11 mouse cellular contexts compared by ENCODE assay signal in the genomic region with DNA sequence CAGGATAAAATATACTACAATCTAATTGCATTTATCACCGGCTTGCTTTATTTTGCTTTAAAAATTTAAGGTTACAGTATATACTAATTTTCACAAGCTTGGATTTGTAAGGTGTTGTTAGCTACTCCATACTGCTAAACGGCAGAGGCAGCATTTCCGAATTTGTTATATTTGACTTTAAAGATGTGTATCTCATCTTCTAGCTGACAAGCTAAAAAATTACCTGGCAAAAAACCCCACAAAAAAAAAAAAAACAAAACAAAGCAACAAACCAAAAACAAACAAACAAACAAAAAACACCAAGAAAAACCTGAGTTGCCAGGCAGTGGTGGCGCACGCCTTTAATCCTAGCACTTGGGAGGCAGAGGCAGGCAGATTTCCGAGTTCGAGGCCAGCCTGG. TPM values are rescaled to one million over a fixed set of nuclear protein-coding genes. Genes with fewer than 3 reads are reported as not detected.
DNase-seq lines count a peak whose midpoint lies in the region; ATAC-seq and TF ChIP-seq lines count a peak whose summit lies in the region.
"Had no signal": no experiment of that assay in that cellular context is flagged by ENCODE, and none has a peak within 500 bp of the region (broad histone marks: within the 10 kb centered on the region; RNA-seq: fewer than 3 reads in every experiment).

No protein-coding gene starts in this region.

- no peaks in the 10 kb centered on the region for H3K9me3 ChIP-seq in erythroblast, embryonic 14.5 days (ENCODE audit: control insufficient read depth, low read length)
- no peaks in the 10 kb centered on the region for H3K9me3 ChIP-seq in kidney, postnatal 0 days (replicated peaks; ENCODE audit: low read length)
- no peaks in the 10 kb centered on the region for H3K9me3 ChIP-seq in forebrain, embryonic 14.5 days (replicated peaks; ENCODE audit: control insufficient read depth, low read length)

- H3K27me3 ChIP-seq in erythroblast, embryonic 14.5 days (ENCODE audit: control insufficient read depth) = no peaks in the 10 kb centered on the region
- no peaks in the 10 kb centered on the region for H3K27me3 ChIP-seq in kidney, postnatal 0 days (ENCODE audit: insufficient read depth, low read length)
- no peaks in the 10 kb centered on the region for H3K27me3 ChIP-seq in forebrain, embryonic 14.5 days (replicated peaks; ENCODE audit: control insufficient read depth, insufficient read depth, low read length)

- H3K4me3 ChIP-seq in erythroblast, embryonic 14.5 days (replicated peaks) = peak overlapping the region; percentile 87
- H3K4me3 ChIP-seq in kidney, postnatal 0 days (replicated peaks; ENCODE audit: low read depth, low read length) = no peak overlapping the region
- peak overlapping the region; percentile 78; the same call in 1 of the 2 replicates for H3K4me3 ChIP-seq in forebrain, embryonic 14.5 days (ENCODE audit: low read depth, low read length)
- H3K4me3 ChIP-seq in macrophage (ENCODE audit: inconsistent target) = peak overlapping the region; percentile 64

- peaks cover 42% of the 10 kb centered on the region for H3K4me1 ChIP-seq in erythroblast, embryonic 14.5 days (ENCODE audit: control insufficient read depth)
- H3K4me1 ChIP-seq in kidney, postnatal 0 days (replicated peaks; ENCODE audit: insufficient read depth, low read length) = no peaks in the 10 kb centered on the region
- no peaks in the 10 kb centered on the region for H3K4me1 ChIP-seq in forebrain, embryonic 14.5 days (ENCODE audit: control insufficient read depth, insufficient read depth, low read length)

- peak overlapping the region; percentile 79; the same call in 1 of the 2 replicates for H3K4me2 ChIP-seq in kidney, postnatal 0 days (ENCODE audit: low read length)
- H3K4me2 ChIP-seq in forebrain, embryonic 14.5 days (ENCODE audit: low read length) = no peak overlapping the region

- peaks cover 81% of the 10 kb centered on the region for H3K36me3 ChIP-seq in erythroblast, embryonic 14.5 days (ENCODE audit: control insufficient read depth)
- peaks cover 35% of the 10 kb centered on the region for H3K36me3 ChIP-seq in kidney, postnatal 0 days (ENCODE audit: insufficient read depth, low read length)
- H3K36me3 ChIP-seq in forebrain, embryonic 14.5 days (ENCODE audit: control insufficient read depth, insufficient read depth, low read length) = peaks cover 68% of the 10 kb centered on the region
- peaks cover 53% of the 10 kb centered on the region for H3K36me3 ChIP-seq in macrophage (ENCODE audit: inconsistent target)

- 90% methylated on average over 7 of the region's 7 CpGs for WGBS in kidney, postnatal 0 days
- WGBS in forebrain, embryonic 14.5 days = 89% methylated on average over 7 of the region's 7 CpGs
- 76% methylated on average over 5 of the region's 7 CpGs for WGBS in macrophage (ENCODE audit: missing documents)

- H3K9ac ChIP-seq in kidney, postnatal 0 days (ENCODE audit: low read depth, low read length) = no peak overlapping the region
- no peak overlapping the region for H3K9ac ChIP-seq in forebrain, embryonic 14.5 days (ENCODE audit: low read length)

- no peak for ATAC-seq in erythroblast, adult 5-6 weeks (replicated peaks; ENCODE audit: low FRiP score, poor library complexity, severe bottlenecking)
- ATAC-seq in kidney, postnatal 0 days (replicated peaks; ENCODE audit: low FRiP score, low read depth) = no peak
- no peak for ATAC-seq in forebrain, embryonic 14.5 days

- peaks cover 37% of the 10 kb centered on the region for H3K79me2 ChIP-seq in macrophage (ENCODE audit: inconsistent target)

- intact Hi-C loops in left cerebral cortex, postnatal 14 days (cut with DNase I) = no loop called here

- no peak for DNase-seq in kidney, postnatal 0 days (ENCODE audit: low spot score)
- no peak for DNase-seq in kidney, adult 8-10 months
- DNase-seq in forebrain, embryonic 14.5 days (ENCODE audit: low spot score) = no peak
- DNase-seq in spleen, postnatal 14 days (ENCODE audit: low spot score in 2 of 2) = no peak
- no peak for DNase-seq in left cerebral cortex, postnatal 14 days (ENCODE audit: low spot score in 2 of 2)
- DNase-seq: cerebellum, postnatal 10 days; gastrocnemius, postnatal 14 days; layer of hippocampus, adult 9-11 months had no signal

- H3K27ac ChIP-seq in kidney, postnatal 0 days = no peak overlapping the region
- no peak overlapping the region for H3K27ac ChIP-seq in forebrain, embryonic 14.5 days (ENCODE audit: low read depth, low read length)
- H3K27ac ChIP-seq in macrophage = peak overlapping the region; percentile 71

- TF ChIP-seq CTCF in kidney, postnatal 0 days (IDR thresholded peaks at IDR 0.05; ENCODE audit: low read depth) = no peak

RNA-seq across cellular contexts. Expression of a gene that starts 1.2 kb away (rescaled TPM):
- polyA plus RNA-seq in erythroblast, embryonic 14.5 days (2012) = 0.12 and 0.24 TPM in 2 replicates
- total RNA-seq in erythroblast, adult 5-6 weeks (2015; ENCODE audit: low replicate concordance) = 8.2 and 9.6 TPM in 2 replicates
- total RNA-seq in erythroblast, adult 5-6 weeks (2017; ENCODE audit: low replicate concordance) = 9.9 and 22.7 TPM in 2 replicates
- polyA plus RNA-seq in kidney, postnatal 0 days (2015; fragmentation: Nextera tagmentation; extraction: Ambion mirVana) = 11.1 and 11.9 TPM in 2 replicates
- 9.1 and 10.1 TPM in 2 replicates for polyA plus RNA-seq in forebrain, embryonic 14.5 days (2014; fragmentation: Nextera tagmentation; extraction: Ambion mirVana)
- 10 to 100 TPM in 16 of 26 experiments, 1 to 10 TPM in 10; 1.9 to 90.8 (median 16.4) TPM for total RNA-seq in macrophage (2018; cell fraction: chromatin; rRNA removed)
- 1 to 10 TPM in 20 of 26 experiments, under 1 TPM in 6; 0.62 to 3.6 (median 1.8) TPM for total RNA-seq in macrophage (2018; cell fraction: cytosol; rRNA removed)
- total RNA-seq in macrophage (2018; cell fraction: nucleus; rRNA removed) = 10 to 100 TPM in 12 of 26 experiments, 1 to 10 TPM in 14; 1.7 to 24.1 (median 9.8) TPM
- polyA plus RNA-seq in macrophage (2018) = 1.2 to 4.5 TPM (median 1.9 TPM) in 3 replicates
- 1 to 10 TPM; 3.6 to 4.3 TPM for total RNA-seq in left cerebral cortex, postnatal 14 days (2021)

RNA-seq across cellular contexts. Expression of a gene that starts 10.9 kb away (rescaled TPM):
- 120 and 130 TPM in 2 replicates for polyA plus RNA-seq in erythroblast, embryonic 14.5 days (2012)
- 469 and 476 TPM in 2 replicates for total RNA-seq in erythroblast, adult 5-6 weeks (2015; ENCODE audit: low replicate concordance)
- 906 and 1,106 TPM in 2 replicates for total RNA-seq in erythroblast, adult 5-6 weeks (2017; ENCODE audit: low replicate concordance)
- 297 and 309 TPM in 2 replicates for polyA plus RNA-seq in kidney, postnatal 0 days (2015; fragmentation: Nextera tagmentation; extraction: Ambion mirVana)
- polyA plus RNA-seq in forebrain, embryonic 14.5 days (2014; fragmentation: Nextera tagmentation; extraction: Ambion mirVana) = 504 and 550 TPM in 2 replicates
- total RNA-seq in macrophage (2018; cell fraction: chromatin; rRNA removed) = 1,000 to 10,000 TPM; 1,977 to 3,563 (median 2,658) TPM
- 100 to 1,000 TPM; 341 to 915 (median 562) TPM for total RNA-seq in macrophage (2018; cell fraction: cytosol; rRNA removed)
- 1,000 to 10,000 TPM; 1,291 to 2,429 (median 1,755) TPM for total RNA-seq in macrophage (2018; cell fraction: nucleus; rRNA removed)
- 399 to 726 TPM (median 627 TPM) in 3 replicates for polyA plus RNA-seq in macrophage (2018)
- 100 to 1,000 TPM; 574 to 616 TPM for total RNA-seq in left cerebral cortex, postnatal 14 days (2021)

RNA-seq across cellular contexts. Expression of a gene that starts 10.9 kb away (rescaled TPM):
- 0.58 and 0.68 TPM in 2 replicates for polyA plus RNA-seq in erythroblast, embryonic 14.5 days (2012)
- 41.6 and 43.0 TPM in 2 replicates for total RNA-seq in erythroblast, adult 5-6 weeks (2015; ENCODE audit: low replicate concordance)
- total RNA-seq in erythroblast, adult 5-6 weeks (2017; ENCODE audit: low replicate concordance) = 31.8 and 52.7 TPM in 2 replicates
- 12.7 and 13.8 TPM in 2 replicates for polyA plus RNA-seq in kidney, postnatal 0 days (2015; fragmentation: Nextera tagmentation; extraction: Ambion mirVana)
- polyA plus RNA-seq in forebrain, embryonic 14.5 days (2014; fragmentation: Nextera tagmentation; extraction: Ambion mirVana) = 12.2 and 14.2 TPM in 2 replicates
- 100 to 1,000 TPM in 5 of 26 experiments, 10 to 100 TPM in 21; 11.3 to 128 (median 74.8) TPM for total RNA-seq in macrophage (2018; cell fraction: chromatin; rRNA removed)
- 10 to 100 TPM in 3 of 26 experiments, 1 to 10 TPM in 23; 1.9 to 11.0 (median 8.5) TPM for total RNA-seq in macrophage (2018; cell fraction: cytosol; rRNA removed)
- total RNA-seq in macrophage (2018; cell fraction: nucleus; rRNA removed) = 10 to 100 TPM; 10.9 to 88.9 (median 37.9) TPM
- polyA plus RNA-seq in macrophage (2018) = 6.7 to 17.1 TPM (median 14.3 TPM) in 3 replicates
- 10 to 100 TPM in 1 of 2 experiments, 1 to 10 TPM in 1; 8.3 to 12.0 TPM for total RNA-seq in left cerebral cortex, postnatal 14 days (2021)

RNA-seq across cellular contexts. Expression of a gene that starts 27.1 kb away (rescaled TPM):
- polyA plus RNA-seq in erythroblast, embryonic 14.5 days (2012) = not detected in 2 replicates
- 11.0 and 24.5 TPM in 2 replicates for total RNA-seq in erythroblast, adult 5-6 weeks (2015; ENCODE audit: low replicate concordance)
- 12.7 and 20.4 TPM in 2 replicates for total RNA-seq in erythroblast, adult 5-6 weeks (2017; ENCODE audit: low replicate concordance)
- polyA plus RNA-seq in kidney, postnatal 0 days (2015; fragmentation: Nextera tagmentation; extraction: Ambion mirVana) = 0.78 and 0.89 TPM in 2 replicates
- 0.61 and 0.78 TPM in 2 replicates for polyA plus RNA-seq in forebrain, embryonic 14.5 days (2014; fragmentation: Nextera tagmentation; extraction: Ambion mirVana)
- 10 to 100 TPM; 11.4 to 83.2 (median 42.8) TPM for total RNA-seq in macrophage (2018; cell fraction: chromatin; rRNA removed)
- total RNA-seq in macrophage (2018; cell fraction: cytosol; rRNA removed) = 100 to 1,000 TPM in 13 of 26 experiments, 10 to 100 TPM in 13; 62.8 to 212 (median 131) TPM
- 100 to 1,000 TPM in 2 of 26 experiments, 10 to 100 TPM in 24; 26.9 to 124 (median 69.1) TPM for total RNA-seq in macrophage (2018; cell fraction: nucleus; rRNA removed)
- 97.9 to 163 TPM (median 103 TPM) in 3 replicates for polyA plus RNA-seq in macrophage (2018)
- total RNA-seq in left cerebral cortex, postnatal 14 days (2021) = under 1 TPM in 1 of 2 experiments, not detected in 1; 0.21 TPM

RNA-seq across cellular contexts. Expression of a gene that starts 27.7 kb away (rescaled TPM):
- not detected in 2 replicates for polyA plus RNA-seq in erythroblast, embryonic 14.5 days (2012)
- 5.0 and 11.0 TPM in 2 replicates for total RNA-seq in erythroblast, adult 5-6 weeks (2015; ENCODE audit: low replicate concordance)
- 4.0 and 5.0 TPM in 2 replicates for total RNA-seq in erythroblast, adult 5-6 weeks (2017; ENCODE audit: low replicate concordance)
- 54.1 and 55.0 TPM in 2 replicates for polyA plus RNA-seq in kidney, postnatal 0 days (2015; fragmentation: Nextera tagmentation; extraction: Ambion mirVana)
- 15.0 and 16.8 TPM in 2 replicates for polyA plus RNA-seq in forebrain, embryonic 14.5 days (2014; fragmentation: Nextera tagmentation; extraction: Ambion mirVana)
- total RNA-seq in macrophage (2018; cell fraction: chromatin; rRNA removed) = 1 to 10 TPM in 25 of 26 experiments, under 1 TPM in 1; 0.84 to 9.0 (median 2.4) TPM
- 1 to 10 TPM in 13 of 26 experiments, under 1 TPM in 13; 0.47 to 4.9 (median 1.2) TPM for total RNA-seq in macrophage (2018; cell fraction: cytosol; rRNA removed)
- 1 to 10 TPM; 1.2 to 7.4 (median 3.1) TPM for total RNA-seq in macrophage (2018; cell fraction: nucleus; rRNA removed)
- 0.71 to 1.5 TPM (median 0.98 TPM) in 3 replicates for polyA plus RNA-seq in macrophage (2018)
- total RNA-seq in left cerebral cortex, postnatal 14 days (2021) = 10 to 100 TPM; 19.2 to 21.7 TPM
